Mouse (Mus musculus): Measurements from ENCODE around the gene Sept8.
A peak's percentile ranks its signal among the peaks of the same experiment; 100 is the strongest.
"Not testable (repeated sequence)": the region's sequence is repeated elsewhere in the genome, so short reads cannot be mapped to it uniquely, and the experiment has no call there.

Gene Sept8

GRCm38 (mm10) chr11:53524905-53525304 is 5.8 kb downstream of the Sept8 start:
- DNase-seq (ENCODE audit: low spot score in 2 of 2), result no peak

- no peak for DNase-seq (ENCODE audit: low spot score in 2 of 2)
Measured at GRCm38 (mm10) chr11:53525461-53525860, 6.4 kb downstream of the Sept8 start.

- no peak for DNase-seq (ENCODE audit: low spot score in 2 of 2)
Measured at GRCm38 (mm10) chr11:53528397-53529252, 9.6 kb downstream of the Sept8 start.

- peak in 1 of 2 experiments; percentile 29 for DNase-seq (ENCODE audit: low spot score in 2 of 2)
Measured at GRCm38 (mm10) chr11:53529253-53529557, 10.1 kb downstream of the Sept8 start.

- DNase-seq (ENCODE audit: low spot score in 2 of 2), result no peak
Measured at GRCm38 (mm10) chr11:53530001-53530400, 10.9 kb downstream of the Sept8 start.

- no peak for DNase-seq (ENCODE audit: low spot score in 2 of 2)
Measured at GRCm38 (mm10) chr11:53531578-53532230, 12.6 kb downstream of the Sept8 start.

GRCm38 (mm10) chr11:53532231-53532620 is 13.2 kb downstream of the Sept8 start:
- DNase-seq (ENCODE audit: low spot score in 2 of 2), result no peak

GRCm38 (mm10) chr11:53539002-53539491 is 20.0 kb downstream of the Sept8 start:
- DNase-seq (ENCODE audit: low spot score in 2 of 2), result no peak

- no peak for DNase-seq (ENCODE audit: low spot score in 2 of 2)
Measured at GRCm38 (mm10) chr11:53540394-53540793, 21.3 kb downstream of the Sept8 start.

GRCm38 (mm10) chr11:53541222-53541621 is 22.2 kb downstream of the Sept8 start:
- DNase-seq (ENCODE audit: low spot score in 2 of 2), result no peak

- DNase-seq (ENCODE audit: low spot score in 2 of 2), result no peak
Measured at GRCm38 (mm10) chr11:53543021-53543420, 24.0 kb downstream of the Sept8 start.

GRCm38 (mm10) chr11:53546271-53546670 is 27.2 kb downstream of the Sept8 start:
- no peak for DNase-seq (ENCODE audit: low spot score in 2 of 2)

- no peak for DNase-seq (ENCODE audit: low spot score in 2 of 2)
Measured at GRCm38 (mm10) chr11:53547566-53547965, 28.5 kb downstream of the Sept8 start.

- no peak for DNase-seq (ENCODE audit: low spot score in 2 of 2)
Measured at GRCm38 (mm10) chr11:53548036-53548605, 29.1 kb downstream of the Sept8 start.

GRCm38 (mm10) chr11:53550714-53551113 is 31.7 kb downstream of the Sept8 start:
- no peak for DNase-seq (ENCODE audit: low spot score in 2 of 2)

- no peak for DNase-seq (ENCODE audit: low spot score in 2 of 2)
Measured at GRCm38 (mm10) chr11:53551754-53552153, 32.7 kb downstream of the Sept8 start.

- not testable (repeated sequence) for DNase-seq (ENCODE audit: low spot score in 2 of 2)
Measured at GRCm38 (mm10) chr11:53556529-53556928, 37.5 kb downstream of the Sept8 start.

- not testable (repeated sequence) for DNase-seq (ENCODE audit: low spot score in 2 of 2)
Measured at GRCm38 (mm10) chr11:53557992-53558391, 38.9 kb downstream of the Sept8 start.

GRCm38 (mm10) chr11:53559980-53560379 is 40.9 kb downstream of the Sept8 start:
- not testable (repeated sequence) for DNase-seq (ENCODE audit: low spot score in 2 of 2)

- DNase-seq (ENCODE audit: low spot score in 2 of 2), result no peak
Measured at GRCm38 (mm10) chr11:53561986-53562385, 42.9 kb downstream of the Sept8 start.

- DNase-seq (ENCODE audit: low spot score in 2 of 2), result no peak
Measured at GRCm38 (mm10) chr11:53566646-53567045, 47.6 kb downstream of the Sept8 start.

- peak; percentile 92 to 94 for DNase-seq (ENCODE audit: low spot score in 2 of 2)
Measured at GRCm38 (mm10) chr11:53567224-53568014, 48.4 kb downstream of the Sept8 start, which contains the start of gene Kif3a. Gene Kif3a (plus strand): TSS chr11:53567379.
